Mouse (Mus musculus) G1E-ER4 (cell line): ENCODE measurements around the gene Cdc42ep2. TPM values are rescaled to one million over a fixed set of nuclear protein-coding genes. Genes with fewer than 3 reads are reported as not detected.

Source experiments
- GATA1 ChIP-seq: IDR thresholded peaks from one replicate; pipeline ENCODE4 v1.8.0; 2012; ENCODE audit warnings: low read length, inconsistent platforms
- polyA plus RNA-seq: library from polyadenylated mRNA; stranded (reverse); fragments of >175 nt; gene quantifications from 2 replicates; pipeline ENCODE4 v1.2.3, GENCODE M21; 2012

Cdc42ep2 gene
- polyA plus RNA-seq, 1 experiment, result 0.43 TPM

GRCm38 (mm10) chr19:5928546-5928945 is 3.9 kb upstream of the Cdc42ep2 start:
- TF ChIP-seq GATA1, result no peak

- no peak for TF ChIP-seq GATA1
Observed at GRCm38 (mm10) chr19:5928104-5928503, 3.5 kb upstream of the Cdc42ep2 start.

GRCm38 (mm10) chr19:5927532-5927931 is 2.9 kb upstream of the Cdc42ep2 start:
- TF ChIP-seq GATA1, result no peak

GRCm38 (mm10) chr19:5927026-5927425 is 2.4 kb upstream of the Cdc42ep2 start:
- TF ChIP-seq GATA1, result no peak

- TF ChIP-seq GATA1, result no peak
Observed at GRCm38 (mm10) chr19:5925311-5925855, 767 bp upstream of the Cdc42ep2 start.

GRCm38 (mm10) chr19:5923990-5924712 is 465 bp downstream of the Cdc42ep2 start:
- TF ChIP-seq GATA1, result no peak

- TF ChIP-seq GATA1, result no peak
Observed at GRCm38 (mm10) chr19:5922963-5923362, 1.7 kb downstream of the Cdc42ep2 start.

GRCm38 (mm10) chr19:5922119-5922942 is 2.3 kb downstream of the Cdc42ep2 start:
- TF ChIP-seq GATA1, result peak; percentile 74

- TF ChIP-seq GATA1, result no peak
Observed at GRCm38 (mm10) chr19:5921715-5922114, 2.9 kb downstream of the Cdc42ep2 start.

- no peak for TF ChIP-seq GATA1
Observed at GRCm38 (mm10) chr19:5913007-5913719, 11.5 kb downstream of the Cdc42ep2 start, which contains the start of gene Dpf2. Gene Dpf2 (minus strand): TSS chr19:5913010.

- no peak for TF ChIP-seq GATA1
Observed at GRCm38 (mm10) chr19:5912103-5913006, 12.3 kb downstream of the Cdc42ep2 start.

GRCm38 (mm10) chr19:5911430-5912102 is 13.1 kb downstream of the Cdc42ep2 start:
- no peak for TF ChIP-seq GATA1

- TF ChIP-seq GATA1, result no peak
Observed at GRCm38 (mm10) chr19:5910221-5910620, 14.4 kb downstream of the Cdc42ep2 start.

GRCm38 (mm10) chr19:5907275-5907674 is 17.3 kb downstream of the Cdc42ep2 start:
- no peak for TF ChIP-seq GATA1
